Mouse (Mus musculus): ENCODE measurements at regions not wholly inside any gene's neighbourhood (a gene's known extent, or its start where the extent isn't known, plus 50 kb on each side); places are given as distances from the start of the nearest gene placed in this dataset.

- WGBS: 80% methylated on average over 4 of the region's 4 CpGs
- no peak overlapping the region for H3K27ac ChIP-seq (replicated peaks; ENCODE audit: insufficient read depth, low read depth, low read length)
- H3K79me2 ChIP-seq (ENCODE audit: control insufficient read depth, insufficient read depth, low read length): no peaks in the 10 kb centered on the region
- H3K4me1 ChIP-seq (ENCODE audit: control insufficient read depth, insufficient read depth, low read length): no peaks in the 10 kb centered on the region
- no peak overlapping the region for H3K4me3 ChIP-seq (ENCODE audit: insufficient read depth, low read depth, low read length)
- DNase-seq (ENCODE audit: extremely low read depth, low read depth, low spot score): no peak
- TF ChIP-seq CTCF (IDR thresholded peaks at IDR 0.05; ENCODE audit: low read depth, low read length) (no peak), POLR2A (IDR thresholded peaks at IDR 0.05; ENCODE audit: extremely low read depth, insufficient read depth, low read length) (no peak)
- H3K27me3 ChIP-seq (ENCODE audit: control insufficient read depth, insufficient read depth, low read length): no peaks in the 10 kb centered on the region
- H3K9ac ChIP-seq (ENCODE audit: low read depth, low read length): no peak overlapping the region
- no peaks in the 10 kb centered on the region for H3K36me3 ChIP-seq (ENCODE audit: control insufficient read depth, insufficient read depth, low read length)
Observed at GRCm38 (mm10) chr8:60810955-60811354, 79.3 kb upstream of the Hpf1 start.

- 73% methylated on average over 11 of the region's 11 CpGs for WGBS
- H3K27ac ChIP-seq (replicated peaks; ENCODE audit: insufficient read depth, low read depth, low read length): no peak overlapping the region
- H3K4me3 ChIP-seq (ENCODE audit: insufficient read depth, low read depth, low read length): no peak overlapping the region
- no peak overlapping the region for H3K9ac ChIP-seq (ENCODE audit: low read depth, low read length)
- H3K4me1 ChIP-seq (ENCODE audit: control insufficient read depth, insufficient read depth, low read length): no peaks in the 10 kb centered on the region
- no peak for TF ChIP-seq POLR2A (IDR thresholded peaks at IDR 0.05; ENCODE audit: extremely low read depth, insufficient read depth, low read length)
- TF ChIP-seq CTCF (IDR thresholded peaks at IDR 0.05; ENCODE audit: low read depth, low read length): no peak
- no peaks in the 10 kb centered on the region for H3K27me3 ChIP-seq (ENCODE audit: control insufficient read depth, insufficient read depth, low read length)
- H3K36me3 ChIP-seq (ENCODE audit: control insufficient read depth, insufficient read depth, low read length): no peaks in the 10 kb centered on the region
- H3K79me2 ChIP-seq (ENCODE audit: control insufficient read depth, insufficient read depth, low read length): no peaks in the 10 kb centered on the region
- no peak for DNase-seq (ENCODE audit: extremely low read depth, low read depth, low spot score)
Observed at GRCm38 (mm10) chr8:60825676-60826442, 64.4 kb upstream of the Hpf1 start.

- Histone ChIP-seq H3K27me3 (ENCODE audit: control insufficient read depth, insufficient read depth, low read length) (no peaks in the 10 kb centered on the region), H3K36me3 (ENCODE audit: control insufficient read depth, insufficient read depth, low read length) (no peaks in the 10 kb centered on the region), H3K9ac (ENCODE audit: low read depth, low read length) (no peak overlapping the region), H3K79me2 (ENCODE audit: control insufficient read depth, insufficient read depth, low read length) (no peaks in the 10 kb centered on the region), H3K4me3 (ENCODE audit: insufficient read depth, low read depth, low read length) (no peak overlapping the region), H3K4me1 (ENCODE audit: control insufficient read depth, insufficient read depth, low read length) (no peaks in the 10 kb centered on the region), H3K27ac (replicated peaks; ENCODE audit: insufficient read depth, low read depth, low read length) (no peak overlapping the region)
- no peak for TF ChIP-seq POLR2A (IDR thresholded peaks at IDR 0.05; ENCODE audit: extremely low read depth, insufficient read depth, low read length)
- no peak for TF ChIP-seq CTCF (IDR thresholded peaks at IDR 0.05; ENCODE audit: low read depth, low read length)
- no peak for DNase-seq (ENCODE audit: extremely low read depth, low read depth, low spot score)
- 92% methylated on average over 8 of the region's 8 CpGs for WGBS
Observed at GRCm38 (mm10) chr8:60827241-60827640, 63.0 kb upstream of the Hpf1 start.

- Histone ChIP-seq H3K4me3 (ENCODE audit: insufficient read depth, low read depth, low read length) (no peak overlapping the region), H3K4me1 (ENCODE audit: control insufficient read depth, insufficient read depth, low read length) (no peaks in the 10 kb centered on the region), H3K79me2 (ENCODE audit: control insufficient read depth, insufficient read depth, low read length) (no peaks in the 10 kb centered on the region), H3K9ac (ENCODE audit: low read depth, low read length) (no peak overlapping the region), H3K36me3 (ENCODE audit: control insufficient read depth, insufficient read depth, low read length) (no peaks in the 10 kb centered on the region), H3K27ac (replicated peaks; ENCODE audit: insufficient read depth, low read depth, low read length) (no peak overlapping the region), H3K27me3 (ENCODE audit: control insufficient read depth, insufficient read depth, low read length) (no peaks in the 10 kb centered on the region)
- TF ChIP-seq CTCF (IDR thresholded peaks at IDR 0.05; ENCODE audit: low read depth, low read length) (no peak), POLR2A (IDR thresholded peaks at IDR 0.05; ENCODE audit: extremely low read depth, insufficient read depth, low read length) (no peak)
- DNase-seq (ENCODE audit: extremely low read depth, low read depth, low spot score): no peak
- WGBS: 88% methylated on average over 4 of the region's 4 CpGs
Observed at GRCm38 (mm10) chr8:60829093-60829492, 61.1 kb upstream of the Hpf1 start.

GRCm38 (mm10) chr8:60830556-60830955 lies 59.7 kb upstream of the Hpf1 start:
- no peaks in the 10 kb centered on the region for H3K27me3 ChIP-seq (ENCODE audit: control insufficient read depth, insufficient read depth, low read length)
- H3K27ac ChIP-seq (replicated peaks; ENCODE audit: insufficient read depth, low read depth, low read length): no peak overlapping the region
- DNase-seq (ENCODE audit: extremely low read depth, low read depth, low spot score): peak; percentile 1
- 46% methylated on average over 1 of the region's 1 CpGs for WGBS
- no peaks in the 10 kb centered on the region for H3K36me3 ChIP-seq (ENCODE audit: control insufficient read depth, insufficient read depth, low read length)
- TF ChIP-seq POLR2A (IDR thresholded peaks at IDR 0.05; ENCODE audit: extremely low read depth, insufficient read depth, low read length) (no peak), CTCF (IDR thresholded peaks at IDR 0.05; ENCODE audit: low read depth, low read length) (no peak)
- H3K4me1 ChIP-seq (ENCODE audit: control insufficient read depth, insufficient read depth, low read length): no peaks in the 10 kb centered on the region
- H3K4me3 ChIP-seq (ENCODE audit: insufficient read depth, low read depth, low read length): no peak overlapping the region
- H3K79me2 ChIP-seq (ENCODE audit: control insufficient read depth, insufficient read depth, low read length): no peaks in the 10 kb centered on the region
- no peak overlapping the region for H3K9ac ChIP-seq (ENCODE audit: low read depth, low read length)

- Histone ChIP-seq H3K27ac (replicated peaks; ENCODE audit: insufficient read depth, low read depth, low read length) (no peak overlapping the region), H3K36me3 (ENCODE audit: control insufficient read depth, insufficient read depth, low read length) (no peaks in the 10 kb centered on the region), H3K4me1 (ENCODE audit: control insufficient read depth, insufficient read depth, low read length) (no peaks in the 10 kb centered on the region), H3K79me2 (ENCODE audit: control insufficient read depth, insufficient read depth, low read length) (no peaks in the 10 kb centered on the region), H3K27me3 (ENCODE audit: control insufficient read depth, insufficient read depth, low read length) (no peaks in the 10 kb centered on the region), H3K4me3 (ENCODE audit: insufficient read depth, low read depth, low read length) (no peak overlapping the region), H3K9ac (ENCODE audit: low read depth, low read length) (no peak overlapping the region)
- DNase-seq (ENCODE audit: extremely low read depth, low read depth, low spot score): no peak
- 11% methylated on average over 3 of the region's 3 CpGs for WGBS
- TF ChIP-seq CTCF (IDR thresholded peaks at IDR 0.05; ENCODE audit: low read depth, low read length) (no peak), POLR2A (IDR thresholded peaks at IDR 0.05; ENCODE audit: extremely low read depth, insufficient read depth, low read length) (no peak)
Observed at GRCm38 (mm10) chr8:60838526-60838925, 51.7 kb upstream of the Hpf1 start.
